Mouse (Mus musculus): Measurements from ENCODE around the gene Nelfcd.

GRCm38 (mm10) chr2:174393383-174393782 lies 22.2 kb upstream of the Nelfcd start:
- TF ChIP-seq CTCF (IDR thresholded peaks at IDR 0.05; ENCODE audit: extremely low read depth, insufficient read depth, insufficient read length, insufficient replicate concordance) = no peak
- TF ChIP-seq POLR2A (IDR thresholded peaks at IDR 0.05; ENCODE audit: low read depth, low read length) = no peak
